Mouse (Mus musculus): ENCODE measurements at regions not wholly inside any gene's neighbourhood (a gene's known extent, or its start where the extent isn't known, plus 50 kb on each side); places are given as distances from the start of the nearest gene placed in this dataset.

DNA sequence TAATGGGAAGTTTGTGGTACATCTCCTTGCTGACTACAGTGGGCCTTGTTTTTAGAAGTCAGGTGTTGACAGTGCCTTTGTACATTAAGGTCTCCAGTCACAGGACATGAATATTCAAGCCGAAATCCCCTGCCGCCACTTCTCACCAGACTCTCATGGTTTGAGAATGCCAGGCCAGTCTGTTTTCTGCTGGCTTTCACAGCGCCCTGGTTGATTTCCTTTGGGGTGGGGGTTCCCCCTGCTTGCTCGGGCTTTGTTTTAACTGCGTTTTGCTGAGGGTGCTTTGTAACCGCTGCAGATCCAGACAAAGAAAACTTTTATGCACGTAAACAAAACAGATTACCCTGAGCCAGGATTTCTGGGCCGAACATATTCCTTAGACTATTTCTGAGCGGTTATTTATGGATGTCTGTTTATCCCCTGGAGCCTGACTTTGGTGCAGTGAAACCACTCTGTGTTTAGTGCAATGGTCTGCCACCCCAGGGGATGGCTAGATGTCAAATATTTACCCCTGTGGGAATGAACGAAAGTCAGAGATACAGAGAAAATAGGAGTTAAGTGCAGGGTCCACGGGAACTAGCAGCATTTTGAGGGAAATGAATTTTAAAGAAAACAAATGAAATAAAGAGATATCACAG, 320.1 kb upstream of the Mpdz start:
- H3K4me1 ChIP-seq = peaks cover 20% of the 10 kb centered on the region
- WGBS = 15% methylated on average over 11 of the region's 11 CpGs
- H3K9me3 ChIP-seq = no peaks in the 10 kb centered on the region
- H3K4me3 ChIP-seq = no peak overlapping the region
- H3K4me2 ChIP-seq = no peak overlapping the region
- H3K9ac ChIP-seq = no peak overlapping the region
- no peaks in the 10 kb centered on the region for H3K27me3 ChIP-seq (replicated peaks)
- ATAC-seq (replicated peaks) = peak; percentile 42
- H3K36me3 ChIP-seq (replicated peaks) = no peaks in the 10 kb centered on the region
- peak overlapping the region; percentile 61 for H3K27ac ChIP-seq

- Histone ChIP-seq H3K27ac (no peak overlapping the region), H3K4me2 (no peak overlapping the region), H3K4me1 (peaks cover 4% of the 10 kb centered on the region), H3K36me3 (replicated peaks) (no peaks in the 10 kb centered on the region), H3K4me3 (no peak overlapping the region), H3K9ac (no peak overlapping the region), H3K27me3 (replicated peaks) (no peaks in the 10 kb centered on the region), H3K9me3 (no peaks in the 10 kb centered on the region)
- WGBS = 24% methylated on average over 1 of the region's 1 CpGs
- ATAC-seq (replicated peaks) = no peak
Measured at GRCm38 (mm10) chr4:81757905-81758304, 315.3 kb upstream of the Mpdz start.

DNA sequence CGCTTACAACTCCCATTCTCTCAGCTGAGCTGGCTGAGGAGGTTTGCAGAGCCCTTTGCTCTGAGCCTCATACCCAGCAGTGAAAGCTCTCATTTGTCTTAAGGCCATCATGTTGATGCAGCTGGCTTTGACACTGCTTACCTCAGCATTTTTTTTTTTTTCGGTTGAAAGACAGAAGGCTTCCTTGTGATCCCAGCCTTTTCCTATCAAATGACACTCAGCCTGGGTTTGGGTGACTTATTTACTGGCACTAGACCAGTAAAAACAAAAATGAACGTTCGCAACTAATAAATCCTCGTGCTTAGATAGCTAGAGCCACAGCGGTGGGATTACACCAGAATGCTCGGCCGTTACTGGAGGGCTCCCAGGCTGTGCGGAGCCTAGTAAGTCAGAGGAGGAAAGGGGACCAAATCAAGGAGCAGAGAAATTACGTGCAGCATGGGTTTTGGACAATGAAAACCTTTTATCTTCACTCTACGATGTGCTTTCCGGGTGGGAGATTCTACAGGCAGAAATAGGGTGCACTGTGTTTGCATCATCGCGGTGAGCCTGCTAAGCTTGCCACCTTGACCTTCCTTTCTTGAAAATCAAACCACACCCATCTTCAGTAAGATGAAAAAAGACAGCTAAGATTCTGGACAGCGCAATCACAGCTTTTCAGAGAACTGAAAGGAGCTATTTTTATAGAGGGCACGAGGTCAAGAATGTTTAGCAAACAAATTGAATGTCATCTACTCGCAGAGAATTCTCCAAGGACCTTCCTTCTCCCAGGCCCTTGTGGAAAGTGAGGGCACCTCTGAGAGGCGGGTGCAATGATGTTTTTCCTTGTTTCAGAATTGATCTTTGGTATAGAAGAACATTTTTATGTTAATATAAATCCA, 302.3 kb upstream of the Mpdz start:
- peak; percentile 85 for ATAC-seq (replicated peaks)
- Histone ChIP-seq H3K9me3 (no peaks in the 10 kb centered on the region), H3K27ac (peak overlapping the region; percentile 74), H3K36me3 (replicated peaks) (no peaks in the 10 kb centered on the region), H3K4me1 (peaks cover 20% of the 10 kb centered on the region), H3K9ac (no peak overlapping the region), H3K27me3 (replicated peaks) (no peaks in the 10 kb centered on the region), H3K4me3 (no peak overlapping the region), H3K4me2 (peak overlapping the region; percentile 28)
- 7% methylated on average over 18 of the region's 18 CpGs for WGBS

- no peaks in the 10 kb centered on the region for H3K9me3 ChIP-seq
Measured at GRCm38 (mm10) chr4:81743978-81744628, 301.5 kb upstream of the Mpdz start.

DNA sequence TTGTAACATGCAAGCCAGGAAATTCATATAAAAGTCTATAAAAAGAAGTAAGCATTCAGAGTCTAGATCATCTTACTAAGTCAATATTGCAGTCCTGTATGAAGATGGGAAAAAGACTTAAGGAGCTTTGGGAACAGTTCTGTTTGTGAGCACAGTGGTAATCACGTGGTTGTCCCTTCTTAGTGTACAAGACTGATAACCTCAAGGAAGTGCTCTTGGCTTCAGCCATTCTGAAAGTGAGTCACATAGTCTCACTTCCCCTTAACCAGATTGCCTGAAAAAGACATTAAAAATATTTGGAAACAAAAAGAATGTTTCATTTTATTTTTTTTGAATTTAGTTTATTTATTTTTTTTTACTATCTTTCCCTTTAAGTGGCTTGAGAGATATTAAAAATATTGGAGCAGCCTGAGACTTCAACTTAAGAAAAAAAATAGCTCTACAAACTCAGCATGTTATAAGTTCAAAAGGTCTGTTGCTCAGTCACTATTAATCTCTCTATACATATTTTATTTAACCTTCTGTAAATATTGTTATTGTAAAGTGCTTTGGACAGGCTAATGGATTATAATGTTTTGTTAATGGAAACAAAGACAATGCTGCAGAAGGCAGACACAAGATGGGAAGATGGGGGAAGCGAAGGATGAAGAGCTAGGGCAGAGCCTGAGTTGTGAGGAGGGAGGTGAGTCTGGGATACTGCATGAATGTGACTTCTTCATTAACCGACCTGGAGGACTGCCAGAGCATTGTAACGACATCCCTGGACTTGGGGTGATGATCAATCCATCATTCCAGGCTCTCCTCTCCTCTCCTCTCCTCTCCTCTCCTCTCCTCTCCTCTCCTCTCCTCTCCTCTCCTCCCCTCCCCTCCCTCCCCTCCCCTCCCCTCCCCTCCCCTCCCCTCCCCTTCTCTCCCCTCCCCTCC, 300.2 kb upstream of the Mpdz start:
- no peak overlapping the region for H3K9ac ChIP-seq
- 40% methylated on average over 4 of the region's 4 CpGs for WGBS
- H3K4me3 ChIP-seq = no peak overlapping the region
- H3K27ac ChIP-seq = no peak overlapping the region
- H3K4me2 ChIP-seq = no peak overlapping the region
- ATAC-seq (replicated peaks) = no peak
- no peaks in the 10 kb centered on the region for H3K9me3 ChIP-seq
- H3K4me1 ChIP-seq = peaks cover 20% of the 10 kb centered on the region
- H3K36me3 ChIP-seq (replicated peaks) = no peaks in the 10 kb centered on the region
- no peaks in the 10 kb centered on the region for H3K27me3 ChIP-seq (replicated peaks)

More at GRCm38 (mm10) chr4:81743978-81744628, 301.5 kb upstream of the Mpdz start:
- ATAC-seq (replicated peaks) = peak; percentile 95
- 7% methylated on average over 8 of the region's 8 CpGs for WGBS
- peaks cover 20% of the 10 kb centered on the region for H3K4me1 ChIP-seq
- H3K9ac ChIP-seq = no peak overlapping the region
- peak overlapping the region; percentile 74 for H3K27ac ChIP-seq
- H3K27me3 ChIP-seq (replicated peaks) = no peaks in the 10 kb centered on the region
- H3K4me3 ChIP-seq = no peak overlapping the region
- peak overlapping the region; percentile 28 for H3K4me2 ChIP-seq
- no peaks in the 10 kb centered on the region for H3K36me3 ChIP-seq (replicated peaks)

DNA sequence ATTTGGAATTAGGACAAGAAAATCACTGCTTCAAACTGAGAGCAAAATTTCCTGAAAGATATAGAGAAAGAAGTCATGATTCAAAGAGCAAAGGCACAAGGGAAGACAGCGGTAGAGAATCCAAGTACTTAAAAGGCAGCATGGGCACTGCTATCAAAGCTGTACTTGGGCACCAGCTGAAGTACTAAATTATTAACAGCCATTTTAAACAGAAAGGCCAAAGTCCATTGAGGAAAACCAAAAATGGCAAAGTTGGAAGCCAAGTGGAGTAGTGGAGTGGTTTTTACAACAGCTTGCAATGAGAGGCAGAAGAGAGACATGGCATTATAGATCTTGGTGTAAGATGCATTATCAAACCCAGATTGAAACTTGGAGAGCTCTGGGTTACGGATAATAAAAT, 291.8 kb upstream of the Mpdz start:
- Histone ChIP-seq H3K4me1 (no peaks in the 10 kb centered on the region), H3K9me3 (no peaks in the 10 kb centered on the region), H3K4me3 (no peak overlapping the region), H3K36me3 (replicated peaks) (no peaks in the 10 kb centered on the region), H3K4me2 (no peak overlapping the region), H3K27ac (no peak overlapping the region), H3K9ac (no peak overlapping the region), H3K27me3 (replicated peaks) (no peaks in the 10 kb centered on the region)
- 97% methylated on average over 2 of the region's 2 CpGs for WGBS
- no peak for ATAC-seq (replicated peaks)

DNA sequence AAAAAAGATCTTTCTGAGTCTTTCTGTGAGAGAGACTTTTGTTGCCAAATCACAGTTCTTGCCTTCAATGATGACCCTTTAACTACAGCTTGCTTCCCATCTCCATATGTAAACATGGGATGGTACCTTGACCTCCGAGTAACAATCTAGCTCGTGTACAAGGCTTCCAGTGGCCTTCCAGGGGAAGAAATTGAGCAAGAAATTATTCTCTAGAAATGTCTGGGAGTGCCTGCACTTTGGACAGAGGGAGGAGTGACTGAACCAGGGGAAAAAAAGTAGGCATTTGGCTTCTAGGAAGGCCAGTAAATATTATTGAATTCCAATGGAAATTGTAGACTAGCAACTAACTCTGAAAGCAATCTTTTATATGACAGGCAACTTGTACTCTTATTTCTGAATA, 287.8 kb upstream of the Mpdz start:
- Histone ChIP-seq H3K4me2 (no peak overlapping the region), H3K27me3 (replicated peaks) (no peaks in the 10 kb centered on the region), H3K27ac (no peak overlapping the region), H3K4me1 (peaks cover 18% of the 10 kb centered on the region), H3K9ac (no peak overlapping the region), H3K9me3 (no peaks in the 10 kb centered on the region), H3K36me3 (replicated peaks) (no peaks in the 10 kb centered on the region), H3K4me3 (no peak overlapping the region)
- WGBS = 82% methylated on average over 2 of the region's 2 CpGs
- no peak for ATAC-seq (replicated peaks)

DNA sequence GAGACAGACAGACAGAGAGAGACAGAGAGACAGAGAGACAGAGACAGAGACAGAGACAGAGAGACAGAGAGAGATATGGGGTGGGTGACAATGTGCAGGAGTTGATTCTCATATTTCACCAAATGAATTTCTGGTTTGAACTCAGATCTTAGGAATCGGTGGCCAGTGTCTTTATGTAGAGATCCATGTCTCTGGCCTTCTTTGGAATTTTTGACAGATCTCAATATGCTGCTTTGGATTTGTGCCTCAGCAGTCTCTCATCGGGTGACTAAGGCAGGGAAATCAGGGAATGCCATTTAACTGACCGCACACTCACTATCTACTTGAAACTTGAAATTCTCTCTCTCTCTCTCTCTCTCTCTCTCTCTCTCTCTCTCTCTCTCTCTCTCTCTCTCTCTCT, 286.3 kb upstream of the Mpdz start:
- Histone ChIP-seq H3K9ac (no peak overlapping the region), H3K4me2 (no peak overlapping the region), H3K27me3 (replicated peaks) (no peaks in the 10 kb centered on the region), H3K4me3 (no peak overlapping the region), H3K27ac (no peak overlapping the region), H3K4me1 (peaks cover 18% of the 10 kb centered on the region), H3K9me3 (no peaks in the 10 kb centered on the region), H3K36me3 (replicated peaks) (no peaks in the 10 kb centered on the region)
- no peak for ATAC-seq (replicated peaks)
- WGBS = 75% methylated on average over 3 of the region's 3 CpGs

DNA sequence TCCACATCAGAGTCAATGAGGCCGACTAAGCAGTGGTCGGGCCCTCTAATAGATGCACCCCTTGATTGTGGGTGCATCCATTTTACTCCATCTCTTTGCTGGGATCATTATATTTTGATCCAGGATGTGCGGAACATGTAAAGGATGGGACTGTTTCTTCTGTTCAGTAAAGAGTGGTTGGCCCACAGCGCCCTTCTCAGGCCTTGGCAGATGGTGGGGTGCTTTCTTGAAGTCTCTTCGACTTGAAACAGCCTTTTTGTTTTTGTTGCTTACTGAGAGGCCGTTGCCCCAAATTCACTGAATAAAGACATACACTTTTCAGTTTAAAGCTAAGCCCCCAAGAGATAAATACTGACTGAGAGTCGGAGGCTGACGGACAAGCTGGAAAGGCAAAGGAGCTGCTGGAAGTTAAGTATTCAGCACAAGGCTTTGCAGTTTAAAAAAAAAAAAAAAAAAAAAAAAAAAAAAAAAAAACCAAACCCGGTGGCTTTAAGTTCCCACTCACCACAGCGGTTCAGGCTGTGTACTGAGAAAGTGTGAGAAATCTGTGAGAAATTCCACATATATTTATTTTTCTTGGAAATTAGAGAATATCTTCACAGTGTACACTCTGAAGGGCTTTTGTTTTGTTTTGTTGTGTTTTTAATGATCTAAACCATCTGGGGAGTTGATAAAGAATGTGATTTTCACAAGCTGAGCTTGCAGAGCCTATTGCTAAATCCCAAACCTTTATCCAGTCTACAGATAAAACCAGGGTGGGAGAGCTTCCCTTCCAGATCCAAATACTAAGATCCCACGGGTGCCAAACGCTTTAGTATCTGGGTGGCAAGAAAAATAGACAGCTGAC, 285.3 kb upstream of the Mpdz start:
- H3K4me1 ChIP-seq = peaks cover 18% of the 10 kb centered on the region
- H3K27me3 ChIP-seq (replicated peaks) = no peaks in the 10 kb centered on the region
- no peaks in the 10 kb centered on the region for H3K9me3 ChIP-seq
- H3K9ac ChIP-seq = no peak overlapping the region
- no peaks in the 10 kb centered on the region for H3K36me3 ChIP-seq (replicated peaks)
- H3K27ac ChIP-seq = peak overlapping the region; percentile 77
- H3K4me2 ChIP-seq = peak overlapping the region; percentile 32
- ATAC-seq (replicated peaks) = peak; percentile 62
- H3K4me3 ChIP-seq = no peak overlapping the region
- WGBS = 20% methylated on average over 12 of the region's 12 CpGs

- Histone ChIP-seq H3K27ac (peak overlapping the region; percentile 77), H3K9me3 (no peaks in the 10 kb centered on the region), H3K36me3 (replicated peaks) (no peaks in the 10 kb centered on the region), H3K4me2 (peak overlapping the region; percentile 32), H3K9ac (no peak overlapping the region), H3K4me3 (no peak overlapping the region), H3K27me3 (replicated peaks) (no peaks in the 10 kb centered on the region), H3K4me1 (peaks cover 18% of the 10 kb centered on the region)
- ATAC-seq (replicated peaks) = peak; percentile 92
- WGBS = 15% methylated on average over 16 of the region's 16 CpGs
Measured at GRCm38 (mm10) chr4:81726761-81727723, 284.4 kb upstream of the Mpdz start.

Measured in midbrain, embryonic 15.5 days (tissue).